ENCODE assay signal across 9 mouse cellular contexts in genomic region chr4:126466251-126466750, GRCm38 (mm10). TPM values are rescaled to one million over a fixed set of nuclear protein-coding genes. Genes with fewer than 3 reads are reported as not detected.
DNase-seq lines count a peak whose midpoint lies in the region; ATAC-seq lines count a peak whose summit lies in the region.
"Had no signal": no experiment of that assay in that cellular context is flagged by ENCODE, and none has a peak within 500 bp of the region (broad histone marks: within the 10 kb centered on the region; RNA-seq: fewer than 3 reads in every experiment).

No protein-coding gene starts in this region.

- ATAC-seq in embryonic facial prominence, embryonic 13.5 days (ENCODE audit: insufficient number of reproducible peaks, insufficient read depth, low FRiP score, low TSS enrichment, low read depth) = no peak
- no peak for ATAC-seq in intestine, embryonic 15.5 days
- ATAC-seq in neural tube, embryonic 14.5 days (ENCODE audit: low read depth) = no peak

- peak overlapping the region; percentile 18 for H3K4me3 ChIP-seq in embryonic facial prominence, embryonic 13.5 days
- no peak overlapping the region for H3K4me3 ChIP-seq in intestine, embryonic 15.5 days (replicated peaks)
- peak overlapping the region; percentile 23 for H3K4me3 ChIP-seq in neural tube, embryonic 14.5 days (ENCODE audit: low read depth, low read length)
- H3K4me3 ChIP-seq: limb, embryonic 15.5 days had no signal

- 22% methylated on average over 8 of the region's 8 CpGs for WGBS in embryonic facial prominence, embryonic 13.5 days
- 34% methylated on average over 8 of the region's 8 CpGs for WGBS in intestine, embryonic 15.5 days
- whole genome bisulfite sequencing in neural tube, embryonic 14.5 days = 7% methylated on average over 8 of the region's 8 CpGs

- peak overlapping the region; percentile 41 for H3K27ac ChIP-seq in embryonic facial prominence, embryonic 13.5 days
- no peak overlapping the region for H3K27ac ChIP-seq in intestine, embryonic 15.5 days
- peak overlapping the region; percentile 74 for H3K27ac ChIP-seq in neural tube, embryonic 14.5 days (ENCODE audit: low read depth, low read length)
- H3K27ac ChIP-seq: limb, embryonic 15.5 days had no signal

- H3K4me1 ChIP-seq in embryonic facial prominence, embryonic 13.5 days = peaks cover 34% of the 10 kb centered on the region
- H3K4me1 ChIP-seq in intestine, embryonic 15.5 days (replicated peaks) = peaks cover 27% of the 10 kb centered on the region
- peaks cover 32% of the 10 kb centered on the region for H3K4me1 ChIP-seq in neural tube, embryonic 14.5 days (ENCODE audit: control insufficient read depth, insufficient read depth, low read length)

- H3K9me3 ChIP-seq in embryonic facial prominence, embryonic 13.5 days = no peaks in the 10 kb centered on the region
- no peaks in the 10 kb centered on the region for H3K9me3 ChIP-seq in intestine, embryonic 15.5 days
- H3K9me3 ChIP-seq in neural tube, embryonic 14.5 days (ENCODE audit: control insufficient read depth, low read length) = no peaks in the 10 kb centered on the region
- H3K9me3 ChIP-seq: limb, embryonic 15.5 days had no signal

- H3K36me3 ChIP-seq in embryonic facial prominence, embryonic 13.5 days = no peaks in the 10 kb centered on the region
- no peaks in the 10 kb centered on the region for H3K36me3 ChIP-seq in intestine, embryonic 15.5 days
- no peaks in the 10 kb centered on the region for H3K36me3 ChIP-seq in neural tube, embryonic 14.5 days (ENCODE audit: control insufficient read depth, insufficient read depth, low read length)
- H3K36me3 ChIP-seq: limb, embryonic 15.5 days had no signal

- H3K9ac ChIP-seq in embryonic facial prominence, embryonic 13.5 days = peak overlapping the region; percentile 55
- H3K9ac ChIP-seq in intestine, embryonic 15.5 days = no peak overlapping the region
- peak overlapping the region; percentile 13; the same call in 1 of the 2 replicates for H3K9ac ChIP-seq in neural tube, embryonic 14.5 days (replicated peaks; ENCODE audit: low read depth, low read length)
- H3K9ac ChIP-seq: limb, embryonic 15.5 days had no signal

- peak overlapping the region; percentile 70 for H3K4me2 ChIP-seq in embryonic facial prominence, embryonic 13.5 days
- peak overlapping the region; percentile 30 for H3K4me2 ChIP-seq in intestine, embryonic 15.5 days (replicated peaks)
- peak overlapping the region; percentile 64 for H3K4me2 ChIP-seq in neural tube, embryonic 14.5 days (ENCODE audit: low read depth, low read length)
- H3K4me2 ChIP-seq: limb, embryonic 15.5 days had no signal

- H3K27me3 ChIP-seq in embryonic facial prominence, embryonic 13.5 days = no peaks in the 10 kb centered on the region
- H3K27me3 ChIP-seq in intestine, embryonic 15.5 days (replicated peaks) = no peaks in the 10 kb centered on the region
- no peaks in the 10 kb centered on the region; the same call in 1 of the 2 replicates for H3K27me3 ChIP-seq in neural tube, embryonic 14.5 days (ENCODE audit: control insufficient read depth, insufficient read depth, low read length)
- H3K27me3 ChIP-seq: limb, embryonic 15.5 days had no signal

- peak; percentile 7 for DNase-seq in kidney, postnatal 4 days
- DNase-seq in kidney, adult 8-10 months = no peak
- DNase-seq in urinary bladder, postnatal 14 days (ENCODE audit: low spot score) = no peak
- no peak for DNase-seq in thymus, postnatal 0 days (ENCODE audit: low spot score)
- DNase-seq in adrenal gland, postnatal 25 days = no peak

RNA-seq across cellular contexts. Expression of gene Ago1, which starts 2.1 kb away (rescaled TPM):
- polyA plus RNA-seq in embryonic facial prominence, embryonic 13.5 days (2015; fragmentation: Nextera tagmentation; extraction: Ambion mirVana) = 7.4 and 8.1 TPM in 2 replicates
- polyA plus RNA-seq in intestine, embryonic 15.5 days (2015; fragmentation: Nextera tagmentation; extraction: Ambion mirVana) = 3.5 and 4.5 TPM in 2 replicates
- 15.7 and 18.8 TPM in 2 replicates for polyA plus RNA-seq in neural tube, embryonic 14.5 days (2014; fragmentation: Nextera tagmentation; extraction: Ambion mirVana)
- polyA plus RNA-seq in thymus, postnatal 0 days (2015; fragmentation: Nextera tagmentation; extraction: Ambion mirVana) = 5.2 and 6.1 TPM in 2 replicates
- 39.4 and 47.1 TPM in 2 replicates for total RNA-seq in adrenal gland, postnatal 25 days (2021)

RNA-seq across cellular contexts. Expression of gene Ago3, which starts 36.9 kb away (rescaled TPM):
- 20.1 and 24.9 TPM in 2 replicates for polyA plus RNA-seq in embryonic facial prominence, embryonic 13.5 days (2015; fragmentation: Nextera tagmentation; extraction: Ambion mirVana)
- polyA plus RNA-seq in intestine, embryonic 15.5 days (2015; fragmentation: Nextera tagmentation; extraction: Ambion mirVana) = 10.3 and 10.4 TPM in 2 replicates
- 15.0 and 22.9 TPM in 2 replicates for polyA plus RNA-seq in neural tube, embryonic 14.5 days (2014; fragmentation: Nextera tagmentation; extraction: Ambion mirVana)
- polyA plus RNA-seq in thymus, postnatal 0 days (2015; fragmentation: Nextera tagmentation; extraction: Ambion mirVana) = 11.1 and 13.6 TPM in 2 replicates
- total RNA-seq in adrenal gland, postnatal 25 days (2021) = 13.9 and 17.6 TPM in 2 replicates

Comparison
In these comparisons a context has a peak if more than half of its experiments do, and no peak if none do; other contexts are left out.
1. DNase-seq: peak in kidney, postnatal 4 days (2 of 2); none in kidney, adult 8-10 months (0 of 2), urinary bladder, postnatal 14 days (single experiment), thymus, postnatal 0 days (single experiment) and adrenal gland, postnatal 25 days (single experiment).
2. Peak in every context shown above with its lines, with median percentiles within 50 percentile points of each other: H3K4me2 ChIP-seq.